Mouse (Mus musculus) MEL (cell line): ENCODE measurements around the gene Pls3.
A peak's percentile ranks its signal among the peaks of the same experiment; 100 is the strongest.

Experiments
- CTCF ChIP-seq, 3 experiments: IDR thresholded peaks in 2 of 3; conservative IDR thresholded peaks in 1 of 3; 2 replicates each; pipeline ENCODE4 v1.5.1; 2011 to 2012; ENCODE audit warnings: low read length in 3 of 3, low read depth in 2 of 3, mild to moderate bottlenecking in 2 of 3, improper control_type of control experiment in 1 of 3, inconsistent platforms in 1 of 3, mixed read lengths in 1 of 3, moderate library complexity in 1 of 3; ENCODE audit not compliant: control insufficient read depth in 1 of 3, insufficient read depth in 1 of 3, poor library complexity in 1 of 3, severe bottlenecking in 1 of 3
- EP300 ChIP-seq, 2 experiments: IDR thresholded peaks; 2 replicates each; pipeline ENCODE4 v1.6.1; 2011; ENCODE audit warnings: improper control_type of control experiment in 2 of 2, low read length in 2 of 2, low read depth in 1 of 2, mild to moderate bottlenecking in 1 of 2
- MAZ ChIP-seq: IDR thresholded peaks from 2 replicates; pipeline ENCODE4 v1.6.1; 2012; ENCODE audit warnings: low read depth, mild to moderate bottlenecking, inconsistent platforms, low read length, improper control_type of control experiment
- MYC ChIP-seq: IDR thresholded peaks from 2 replicates; pipeline ENCODE4 v1.6.1; 2011; ENCODE audit warnings: low read depth, mild to moderate bottlenecking, low read length, improper control_type of control experiment, moderate library complexity
- POLR2AphosphoS2 ChIP-seq: IDR thresholded peaks from 2 replicates; pipeline ENCODE4 v1.6.1; 2011; ENCODE audit warnings: low read length, improper control_type of control experiment

- no peak for TF ChIP-seq POLR2AphosphoS2
- no peak for TF ChIP-seq MYC
- TF ChIP-seq CTCF (IDR thresholded peaks at IDR 0.05 in 2 of 3, conservative IDR thresholded peaks at IDR 0.05 in 1 of 3; ENCODE audit: control insufficient read depth in 1 of 3, insufficient read depth in 1 of 3, low read depth in 2 of 3, low read length in 3 of 3, poor library complexity in 1 of 3, severe bottlenecking in 1 of 3) = peak; percentile 12 to 49 (median 40); a peak in 5 of 6 replicates
- no peak for TF ChIP-seq EP300 (IDR thresholded peaks at IDR 0.05; ENCODE audit: low read depth in 1 of 2, low read length in 2 of 2)
- TF ChIP-seq MAZ = no peak
Measured at GRCm38 (mm10) chrX:75814958-75815357, 60.0 kb downstream of the Pls3 start.
